19 mouse cellular contexts compared by ENCODE assay signal in genomic region chr2:154394602-154395001, GRCm38 (mm10). TPM values are rescaled to one million over a fixed set of nuclear protein-coding genes. Genes with fewer than 3 reads are reported as not detected.
DNase-seq lines count a peak whose midpoint lies in the region; ATAC-seq and TF ChIP-seq lines count a peak whose summit lies in the region.
"Had no signal": no experiment of that assay in that cellular context is flagged by ENCODE, and none has a peak within 500 bp of the region (broad histone marks: within the 10 kb centered on the region; RNA-seq: fewer than 3 reads in every experiment).

No protein-coding gene starts in this region.

- no peak for DNase-seq in heart, postnatal 0 days (ENCODE audit: low spot score)
- DNase-seq in heart, adult 9 months (ENCODE audit: low spot score in 2 of 2): no peak
- DNase-seq in 3T3-L1 (ENCODE audit: low read depth, low spot score): peak; percentile 52
- peak; percentile 27 for DNase-seq in NIH3T3 (ENCODE audit: low read depth)
- DNase-seq in cerebellum, adult 9-11 months: peak; percentile 64
- DNase-seq in layer of hippocampus, adult 8-10 months (ENCODE audit: low spot score in 2 of 2): no peak
- DNase-seq: adrenal gland, adult 8-10 months; gastrocnemius, postnatal 10 days; kidney, postnatal 10 days; lung, postnatal 10 days had no signal

- 41% methylated on average over 3 of the region's 3 CpGs for WGBS in heart, postnatal 0 days

- H3K27me3 ChIP-seq in heart, postnatal 0 days (ENCODE audit: control insufficient read depth, insufficient read depth, low read length): no peaks in the 10 kb centered on the region
- H3K27me3 ChIP-seq: embryonic facial prominence, embryonic 12.5 days; limb, embryonic 13.5 days; liver, embryonic 15.5 days; midbrain, embryonic 15.5 days had no signal

- TF ChIP-seq CTCF in heart, postnatal 0 days (IDR thresholded peaks at IDR 0.05; ENCODE audit: low read depth): no peak

- H3K9me3 ChIP-seq in heart, postnatal 0 days (replicated peaks; ENCODE audit: control insufficient read depth, low read length): no peaks in the 10 kb centered on the region
- H3K9me3 ChIP-seq: embryonic facial prominence, embryonic 12.5 days; limb, embryonic 13.5 days; liver, embryonic 15.5 days; midbrain, embryonic 15.5 days had no signal

- no peak overlapping the region for H3K9ac ChIP-seq in heart, postnatal 0 days (replicated peaks; ENCODE audit: low read depth, low read length)
- H3K9ac ChIP-seq: embryonic facial prominence, embryonic 12.5 days; hindbrain, embryonic 14.5 days; limb, embryonic 13.5 days; liver, embryonic 15.5 days; midbrain, embryonic 15.5 days had no signal

- H3K4me2 ChIP-seq in heart, postnatal 0 days (ENCODE audit: low read depth, low read length): no peak overlapping the region
- H3K4me2 ChIP-seq: embryonic facial prominence, embryonic 12.5 days; hindbrain, embryonic 14.5 days; limb, embryonic 13.5 days; liver, embryonic 15.5 days; midbrain, embryonic 15.5 days had no signal

- H3K4me3 ChIP-seq in heart, postnatal 0 days (ENCODE audit: low read depth, low read length): no peak overlapping the region
- H3K4me3 ChIP-seq: embryonic facial prominence, embryonic 12.5 days; layer of hippocampus, adult 2 months; limb, embryonic 13.5 days; liver, embryonic 15.5 days; midbrain, embryonic 15.5 days had no signal

- H3K4me1 ChIP-seq in heart, postnatal 0 days (ENCODE audit: control insufficient read depth, insufficient read depth): peaks cover 28% of the 10 kb centered on the region
- H3K4me1 ChIP-seq: embryonic facial prominence, embryonic 12.5 days; liver, embryonic 15.5 days; midbrain, embryonic 15.5 days had no signal

- H3K36me3 ChIP-seq in heart, postnatal 0 days (replicated peaks; ENCODE audit: control insufficient read depth, insufficient read depth, low read length): peaks cover 11% of the 10 kb centered on the region
- H3K36me3 ChIP-seq: embryonic facial prominence, embryonic 12.5 days; limb, embryonic 13.5 days; liver, embryonic 15.5 days; midbrain, embryonic 15.5 days had no signal

- peak overlapping the region; percentile 59 for H3K27ac ChIP-seq in heart, postnatal 0 days (ENCODE audit: low read depth)
- H3K27ac ChIP-seq: embryonic facial prominence, embryonic 12.5 days; hindbrain, embryonic 14.5 days; layer of hippocampus, adult 2 months; limb, embryonic 13.5 days; liver, embryonic 15.5 days; midbrain, embryonic 15.5 days had no signal

- TF ChIP-seq EP300 in heart, postnatal 0 days (IDR thresholded peaks at IDR 0.05; ENCODE audit: low read depth): no peak

- ATAC-seq in heart, postnatal 0 days (ENCODE audit: insufficient read depth, low read depth): no peak
- no peak for ATAC-seq in erythroid progenitor cell, adult 5-6 weeks (replicated peaks; ENCODE audit: low FRiP score, poor library complexity, severe bottlenecking)
- ATAC-seq: intestine, postnatal 0 days; midbrain, embryonic 15.5 days had no signal

RNA-seq across cellular contexts. Expression of gene Snta1, which starts 13.3 kb away (rescaled TPM):
- 139 and 158 TPM in 2 replicates for total RNA-seq in heart, postnatal 0 days (2014; rRNA removed; ENCODE audit: low replicate concordance)
- polyA plus RNA-seq in heart, postnatal 0 days (2015; fragmentation: Nextera tagmentation; extraction: Ambion mirVana): 66.9 and 67.8 TPM in 2 replicates
- total RNA-seq in layer of hippocampus, adult 8-10 months (2022): 10 to 100 TPM; 41.0 to 45.9 (median 43.5) TPM
- not detected in 2 replicates for total RNA-seq in erythroid progenitor cell, adult 5-6 weeks (2015; ENCODE audit: low replicate concordance)
- 1.0 and 1.8 TPM in 2 replicates for total RNA-seq in erythroid progenitor cell, adult 5-6 weeks (2017; ENCODE audit: low replicate concordance)
- total RNA-seq: common myeloid progenitor, adult 5-6 weeks had no signal

RNA-seq across cellular contexts. Expression of gene Cdk5rap1, which starts 21.8 kb away (rescaled TPM):
- total RNA-seq in heart, postnatal 0 days (2014; rRNA removed; ENCODE audit: low replicate concordance): 12.9 and 32.7 TPM in 2 replicates
- polyA plus RNA-seq in heart, postnatal 0 days (2015; fragmentation: Nextera tagmentation; extraction: Ambion mirVana): 20.5 and 24.9 TPM in 2 replicates
- total RNA-seq in layer of hippocampus, adult 8-10 months (2022): 10 to 100 TPM; 13.6 to 17.1 (median 16.0) TPM
- total RNA-seq in erythroid progenitor cell, adult 5-6 weeks (2015; ENCODE audit: low replicate concordance): 10.1 and 12.3 TPM in 2 replicates
- total RNA-seq in erythroid progenitor cell, adult 5-6 weeks (2017; ENCODE audit: low replicate concordance): 8.2 and 28.1 TPM in 2 replicates

RNA-seq across cellular contexts. Expression of gene Cbfa2t2, which starts 41.7 kb away (rescaled TPM):
- total RNA-seq in heart, postnatal 0 days (2014; rRNA removed; ENCODE audit: low replicate concordance): 28.0 and 45.1 TPM in 2 replicates
- polyA plus RNA-seq in heart, postnatal 0 days (2015; fragmentation: Nextera tagmentation; extraction: Ambion mirVana): 18.1 and 18.2 TPM in 2 replicates
- 10 to 100 TPM; 48.9 to 60.8 (median 53.9) TPM for total RNA-seq in layer of hippocampus, adult 8-10 months (2022)
- total RNA-seq in erythroid progenitor cell, adult 5-6 weeks (2015; ENCODE audit: low replicate concordance): 9.6 and 28.1 TPM in 2 replicates
- total RNA-seq in erythroid progenitor cell, adult 5-6 weeks (2017; ENCODE audit: low replicate concordance): 6.5 and 14.1 TPM in 2 replicates

Comparison
In these comparisons a context has a peak if more than half of its experiments do, and no peak if none do; other contexts are left out.
1. DNase-seq: peak in 3T3-L1 (single experiment), NIH3T3 (single experiment) and cerebellum, adult 9-11 months (single experiment); none in heart, postnatal 0 days (single experiment), heart, adult 9 months (0 of 2) and layer of hippocampus, adult 8-10 months (0 of 2).
2. RNA of gene Snta1, which starts 13.3 kb away (total RNA-seq): 139 to 158 TPM in heart, postnatal 0 days and 41.0 to 45.9 TPM in layer of hippocampus, adult 8-10 months; 1.0 to 1.8 TPM in erythroid progenitor cell, adult 5-6 weeks; every median in the first group is over 10 times any median in the second.